Mouse (Mus musculus): ENCODE measurements at regions not wholly inside any gene's neighbourhood (a gene's known extent, or its start where the extent isn't known, plus 50 kb on each side); places are given as distances from the start of the nearest gene placed in this dataset.

- peak; percentile 15 for DNase-seq (ENCODE audit: low spot score)
These were observed 146.6 kb upstream of the Clnk start for GRCm38 (mm10) chr5:39023241-39023640.

DNA sequence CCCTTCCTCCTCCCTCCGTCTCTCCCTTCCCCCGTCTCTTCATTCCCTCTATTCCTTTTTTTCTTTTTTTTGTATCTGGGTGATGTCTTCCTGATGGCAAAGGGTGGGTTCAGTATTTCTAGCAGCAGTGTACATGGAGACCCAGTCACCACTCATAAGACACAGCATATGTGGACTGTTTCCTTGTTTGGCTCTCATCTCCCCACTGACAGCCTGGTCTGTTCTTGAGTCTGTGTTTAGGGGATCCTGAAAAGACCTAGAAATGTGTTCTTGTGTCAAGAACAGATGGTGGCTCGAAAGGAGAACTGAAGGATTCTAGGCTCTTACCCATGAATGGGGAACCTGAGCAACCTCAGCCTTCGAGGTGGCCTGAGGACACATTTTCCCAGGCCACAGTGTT lies 124.0 kb upstream of the Clnk start:
- DNase-seq (ENCODE audit: low spot score): no peak

DNA sequence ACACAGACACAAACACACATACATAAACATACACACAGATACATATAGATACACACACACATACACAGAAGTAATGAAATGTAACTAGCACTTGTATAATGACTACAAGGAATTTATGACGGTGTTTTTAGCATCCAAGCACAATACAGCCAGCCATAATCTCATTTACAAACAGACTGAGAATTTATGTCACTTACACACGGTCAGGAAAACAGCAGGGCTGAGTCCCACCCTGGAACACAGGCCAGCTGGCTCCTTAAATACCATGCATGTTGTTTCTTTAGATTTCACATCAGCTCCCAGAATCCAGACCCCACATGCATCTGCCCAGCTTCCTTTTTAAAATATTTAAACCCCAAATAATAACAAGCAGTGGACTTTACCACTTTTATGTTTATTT lies 123.1 kb upstream of the Clnk start:
- no peak for DNase-seq (ENCODE audit: low spot score)

DNA sequence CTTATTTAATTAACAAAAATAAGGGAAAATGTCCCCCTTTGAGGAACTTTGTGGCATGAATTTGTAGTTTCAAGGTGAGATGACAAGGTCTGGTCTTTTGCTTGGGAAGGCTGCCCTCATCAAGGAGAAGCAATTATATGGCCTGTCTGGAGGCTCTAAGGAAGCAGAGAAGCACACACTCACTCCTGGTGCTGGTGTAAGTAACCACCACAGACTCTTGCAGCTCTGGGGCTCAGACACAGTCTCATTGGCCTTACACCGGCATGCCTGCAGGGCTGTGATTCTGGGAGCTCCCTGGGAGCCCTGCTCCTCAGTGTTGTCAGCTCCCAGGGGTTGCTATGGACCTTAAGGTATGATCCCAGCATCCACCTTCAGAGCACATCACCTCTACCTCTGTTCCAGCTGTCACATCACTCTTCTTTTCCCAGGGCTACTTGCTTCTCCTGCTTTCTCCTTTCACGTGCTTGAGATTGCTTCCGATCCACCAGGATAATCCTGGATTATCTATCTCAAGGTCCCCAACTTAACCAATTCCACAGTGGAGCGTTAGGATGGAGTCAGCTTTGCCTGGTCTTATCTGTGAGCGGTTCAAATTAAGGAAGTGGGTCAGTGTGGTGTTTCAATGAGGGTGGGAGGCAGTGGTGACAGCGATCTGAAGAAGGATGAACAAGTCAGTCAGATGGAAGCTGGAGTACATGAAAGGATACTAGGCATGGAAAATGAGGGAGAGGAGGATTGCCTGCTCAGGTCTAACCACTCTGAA lies 96.0 kb upstream of the Clnk start:
- no peak for DNase-seq (ENCODE audit: low spot score)

DNA sequence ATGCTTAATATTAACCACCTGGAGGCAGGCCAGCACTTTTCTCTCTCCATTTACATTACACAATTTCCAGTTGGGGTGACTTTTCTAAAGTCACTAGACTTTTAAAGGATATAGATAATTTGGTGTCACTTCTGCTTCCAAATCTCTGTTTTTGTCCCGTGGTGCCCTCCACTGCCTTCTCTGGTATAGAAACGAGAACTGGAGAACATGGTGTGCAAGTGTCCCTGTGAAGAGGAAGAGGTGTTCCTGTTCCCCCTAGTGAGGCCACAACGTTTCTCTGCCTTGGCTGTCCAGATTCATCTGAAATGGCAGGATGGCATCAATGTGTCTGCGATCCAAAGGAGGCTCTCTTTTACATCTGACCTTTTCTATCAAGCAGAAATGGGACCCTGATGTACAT lies 93.9 kb upstream of the Clnk start:
- no peak for DNase-seq (ENCODE audit: low spot score)

DNA sequence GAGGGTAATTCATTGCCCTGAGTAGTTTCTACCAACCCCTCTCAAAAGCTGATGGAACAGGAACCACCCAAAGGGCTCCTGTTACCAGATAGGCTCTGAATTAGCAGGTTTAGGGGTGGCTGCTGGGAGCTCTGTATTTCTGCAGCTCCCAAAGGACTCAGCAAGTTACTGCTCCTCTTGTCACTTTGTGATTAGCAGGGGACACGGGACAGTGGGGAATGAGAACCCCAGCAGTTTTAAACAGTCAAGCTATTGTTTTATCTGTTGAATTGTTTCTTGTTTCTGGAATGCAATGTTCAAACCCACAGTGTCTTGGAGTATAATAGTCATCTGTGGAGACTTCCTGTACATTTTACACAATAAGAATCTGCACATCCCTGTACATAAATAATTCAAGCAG lies 90.4 kb upstream of the Clnk start:
- DNase-seq (ENCODE audit: low spot score): peak; percentile 16

GRCm38 (mm10) chr5:38964445-38964844 lies 87.8 kb upstream of the Clnk start:
- no peak for DNase-seq (ENCODE audit: low spot score)

GRCm38 (mm10) chr5:38950520-38951288 lies 74.1 kb upstream of the Clnk start:
- DNase-seq (ENCODE audit: low spot score): no peak

DNA sequence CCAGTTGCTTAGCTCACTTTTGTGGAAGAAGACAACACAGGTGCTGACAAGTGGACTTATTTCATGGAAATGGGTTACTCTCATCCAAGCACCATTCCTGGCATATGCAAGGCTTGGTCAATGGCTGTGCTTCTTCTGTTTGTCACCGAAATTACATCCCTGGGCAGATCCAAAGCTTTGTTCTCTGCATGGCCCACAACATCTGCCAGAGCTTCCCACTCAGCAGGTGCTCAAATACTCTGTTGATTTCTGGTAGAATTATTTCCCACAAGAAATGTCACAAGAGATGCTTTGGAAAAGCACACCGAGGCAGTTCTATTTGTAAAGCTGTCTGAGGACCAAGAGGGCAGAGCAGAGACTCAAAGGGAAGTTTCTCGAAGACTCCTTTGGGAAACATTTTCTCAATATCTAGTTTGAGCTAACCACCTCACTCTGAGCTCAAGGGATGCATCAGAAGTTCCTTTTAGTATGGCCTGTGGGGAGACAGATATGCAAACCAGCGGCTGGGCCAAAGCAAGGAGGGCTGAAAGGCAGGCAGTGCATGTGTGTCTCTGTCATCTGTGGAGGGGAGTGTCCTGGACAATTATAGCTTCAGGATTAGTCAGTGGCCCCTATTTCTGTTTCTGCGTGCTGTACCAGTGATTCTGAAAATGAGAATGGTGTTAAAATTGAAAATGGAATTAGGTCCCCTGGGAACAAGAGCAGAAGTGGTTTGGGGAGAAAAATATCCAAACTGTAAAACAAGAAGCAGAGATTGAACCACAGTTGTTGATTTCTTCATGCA lies 69.5 kb upstream of the Clnk start:
- peak; percentile 8 for DNase-seq (ENCODE audit: low spot score)

DNA sequence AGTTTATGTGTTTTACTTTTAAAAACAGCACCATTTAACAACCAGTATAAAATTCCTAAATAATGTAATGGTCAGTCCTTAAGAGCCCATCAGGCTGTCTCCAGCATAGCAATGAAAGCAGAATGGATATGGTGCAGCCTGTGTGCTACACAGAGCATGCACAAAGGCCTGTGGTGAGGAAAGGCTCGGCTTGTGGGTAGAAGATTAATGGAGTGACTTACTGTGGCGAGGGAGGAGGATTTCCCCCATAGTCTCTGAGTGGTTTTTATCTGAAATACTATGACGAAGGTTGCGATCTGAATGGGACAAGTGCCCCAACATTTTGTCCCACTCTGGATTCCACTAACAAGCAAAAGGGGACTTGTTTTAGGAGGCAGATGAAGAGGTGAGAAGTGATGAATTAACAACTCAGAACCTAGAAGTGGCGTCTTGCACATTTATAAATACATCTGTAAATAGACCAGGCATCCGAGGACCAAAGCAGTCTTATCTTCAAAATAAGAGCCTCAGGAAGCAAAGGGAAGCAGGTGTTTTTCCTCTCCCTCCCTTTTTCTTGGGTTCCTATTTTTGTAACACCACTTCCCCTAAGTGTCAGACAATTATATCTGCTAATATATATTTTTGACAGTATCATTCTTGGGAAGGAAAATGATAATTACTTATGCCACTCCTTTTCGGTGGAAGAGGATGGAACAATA lies 55.9 kb upstream of the Clnk start:
- DNase-seq (ENCODE audit: low spot score): no peak

DNA sequence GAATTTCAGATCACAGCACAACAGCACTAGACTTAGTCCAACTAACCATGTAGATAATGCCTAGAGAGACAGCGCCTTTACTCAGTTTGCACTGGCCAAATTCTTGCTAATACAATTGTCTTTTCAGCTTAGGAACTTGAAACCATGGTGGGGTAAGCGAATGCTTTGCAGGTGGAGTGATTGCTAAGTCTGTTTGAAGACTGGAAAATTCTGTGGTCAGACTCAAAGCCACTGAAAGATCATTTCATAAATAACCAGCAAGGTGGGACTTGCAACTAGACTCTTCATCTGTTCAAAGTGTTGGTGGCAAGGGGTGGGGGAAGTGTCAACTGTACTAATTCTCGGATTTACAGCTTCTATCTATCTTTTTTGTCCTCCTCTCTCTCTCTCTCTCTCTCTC lies 50.4 kb upstream of the Clnk start:
- DNase-seq (ENCODE audit: low spot score): no peak
